Mouse (Mus musculus) layer of hippocampus, postnatal 36 days (tissue): ENCODE measurements at regions not wholly inside any gene's neighbourhood (a gene's known extent, or its start where the extent isn't known, plus 50 kb on each side); places are given as distances from the start of the nearest gene placed in this dataset.
"Not testable (repeated sequence)": the region's sequence is repeated elsewhere in the genome, so short reads cannot be mapped to it uniquely, and the experiment has no call there.

ENCODE experiments used
- DNase-seq, 2 experiments: peaks; one replicate each; pipeline ENCODE4 v3.0.0; 2022

DNA sequence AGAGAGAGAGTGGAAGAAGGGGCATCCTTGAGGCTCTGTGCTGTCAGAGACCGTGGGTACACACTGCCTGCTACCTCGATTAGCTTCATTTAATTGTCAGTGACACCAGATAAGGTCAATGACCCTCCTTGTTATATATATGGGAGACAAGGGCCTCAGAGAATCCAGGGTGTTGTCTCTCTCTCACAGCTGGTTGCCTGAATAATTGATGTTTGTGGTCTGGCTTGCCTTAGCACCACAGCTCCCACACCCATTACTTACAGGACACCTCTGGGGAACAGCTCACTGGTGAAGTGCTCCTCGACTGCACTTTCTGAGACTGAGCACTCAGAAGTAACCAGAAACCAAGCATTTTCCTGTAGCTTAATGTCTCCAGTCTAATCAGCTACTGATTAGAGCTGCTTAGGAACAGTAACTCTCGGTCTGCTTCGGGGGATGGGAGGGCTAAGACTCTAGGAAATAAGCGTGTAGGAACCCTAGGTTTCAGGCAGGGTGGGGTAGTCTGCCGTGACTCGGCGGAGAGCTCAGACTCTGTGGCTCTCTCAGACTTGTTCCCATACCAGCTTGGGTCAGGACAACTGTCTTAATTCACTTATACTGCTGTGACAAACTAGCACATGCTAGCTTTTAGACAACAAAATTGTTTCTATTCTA, 259.6 kb downstream of the Gadd45g start:
- DNase-seq = no peak

DNA sequence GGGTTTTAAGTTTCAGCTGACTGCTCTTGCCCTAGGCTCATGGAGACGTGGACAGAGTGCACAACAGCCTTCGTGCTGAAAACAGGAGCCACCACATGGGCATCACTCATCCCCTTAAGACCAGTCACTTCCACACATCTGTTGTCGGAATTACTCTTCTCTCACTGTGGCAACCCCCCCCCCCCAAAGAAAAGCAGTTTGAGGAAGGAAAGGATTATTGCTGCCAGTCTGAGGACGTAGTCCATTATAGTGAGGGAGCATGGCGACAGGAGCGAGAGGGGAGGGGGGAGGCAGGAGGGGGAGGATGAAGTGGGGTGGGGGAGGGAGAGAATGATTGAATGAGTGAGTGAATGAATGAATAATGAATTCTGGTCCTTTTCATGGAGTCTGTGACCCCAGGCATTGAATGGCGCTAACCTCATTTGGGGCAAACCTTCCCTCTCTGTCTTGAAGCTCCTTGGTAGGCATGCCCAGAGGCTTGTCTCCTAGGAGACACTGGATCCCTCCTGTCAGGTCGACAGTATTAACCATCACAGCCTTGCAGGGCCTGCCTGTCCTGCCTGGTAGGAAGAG, 262.0 kb downstream of the Gadd45g start:
- DNase-seq = no peak

DNA sequence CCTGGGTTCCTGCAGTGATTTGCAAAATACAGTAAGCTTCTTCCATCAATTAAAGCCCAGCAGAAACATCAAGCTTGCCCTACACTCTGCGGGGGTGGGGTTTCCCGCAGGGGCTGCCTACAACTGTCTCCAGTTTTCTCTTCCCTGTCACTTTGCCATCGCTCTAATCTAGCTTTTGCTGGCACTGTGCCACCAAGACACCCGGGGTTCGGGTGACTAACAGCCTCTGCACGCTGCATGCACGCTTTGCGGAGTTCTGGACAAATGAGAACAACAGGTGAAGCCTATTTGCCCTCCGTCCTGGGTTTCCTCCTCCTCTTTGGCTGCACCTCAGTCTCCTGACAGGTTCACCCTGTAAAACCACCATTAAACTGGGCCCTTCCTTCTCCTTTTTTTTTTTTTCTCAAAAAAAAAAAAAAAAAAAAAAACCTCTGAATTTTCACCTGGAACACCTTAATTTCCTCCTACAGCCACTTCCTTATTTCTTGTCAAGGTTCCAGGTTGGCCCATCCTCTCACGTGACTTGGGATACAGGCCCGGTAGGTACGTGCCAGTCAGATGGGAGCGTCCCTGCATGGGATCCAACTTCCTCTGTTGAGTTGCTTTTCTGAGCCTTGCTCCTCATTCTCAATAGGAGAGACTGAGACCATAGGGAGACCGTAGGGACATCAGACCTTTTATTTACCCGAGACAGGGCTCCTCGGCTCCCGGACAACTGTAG, 262.7 kb downstream of the Gadd45g start:
- no peak for DNase-seq

DNA sequence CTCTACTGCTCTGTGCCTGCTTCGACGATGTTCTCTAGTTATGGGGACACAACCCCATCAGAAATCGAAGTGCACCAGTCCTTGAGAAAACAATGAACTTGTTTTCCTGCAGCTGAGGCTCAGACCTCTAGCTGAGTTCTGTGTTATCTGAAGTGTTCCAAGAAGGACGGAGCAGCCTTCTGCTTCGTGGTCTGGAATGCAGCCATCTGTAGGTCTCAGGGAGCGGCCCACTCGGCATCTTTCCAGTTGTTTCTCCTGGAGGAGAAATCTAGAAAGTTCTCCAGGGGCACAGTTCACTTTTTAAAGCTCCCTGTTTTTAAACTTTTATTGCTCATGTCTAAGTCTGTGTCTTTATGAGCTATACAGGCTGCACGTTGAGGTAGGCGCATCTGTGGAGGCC, 264.3 kb downstream of the Gadd45g start:
- no peak for DNase-seq

DNA sequence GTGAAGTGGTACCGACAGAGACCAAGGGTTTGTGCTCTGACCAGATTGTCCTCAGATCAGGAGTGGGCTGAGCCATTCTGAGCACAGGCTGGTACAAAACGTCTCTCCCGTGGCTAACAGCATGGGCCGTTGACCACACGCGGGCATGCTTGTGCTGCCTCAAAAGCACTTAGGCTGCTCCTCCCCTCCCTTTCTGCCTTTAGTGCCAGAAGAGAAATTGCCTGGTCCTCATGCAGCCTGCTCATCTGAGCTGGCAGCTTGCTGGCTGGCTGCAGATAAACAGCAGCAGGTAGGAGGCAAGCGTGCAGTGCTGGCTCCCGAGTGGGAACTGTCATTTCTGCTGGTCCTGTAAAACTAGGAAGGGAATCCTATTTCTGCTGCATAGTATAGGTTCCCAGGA, 267.1 kb downstream of the Gadd45g start:
- DNase-seq = peak; percentile 19 to 41

DNA sequence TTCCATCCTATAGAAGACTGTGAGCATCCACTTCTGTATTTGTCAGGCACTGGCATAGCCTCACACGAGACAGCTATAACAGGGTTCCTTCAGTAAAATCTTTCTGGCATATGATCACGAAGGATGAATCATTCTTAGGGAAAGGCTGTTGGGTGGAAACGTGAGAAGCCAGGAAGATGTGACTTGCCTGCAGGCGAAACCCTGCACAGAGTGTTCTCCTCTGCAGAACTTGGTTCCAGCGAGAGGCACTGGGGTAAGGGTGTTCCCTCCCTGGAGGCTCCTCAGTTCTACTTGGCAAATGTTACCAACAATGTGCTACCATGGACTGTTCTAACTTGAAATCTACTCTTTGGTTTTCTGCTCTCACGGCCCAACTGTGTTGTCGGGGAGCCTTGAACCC, 268.0 kb downstream of the Gadd45g start:
- DNase-seq = no peak

DNA sequence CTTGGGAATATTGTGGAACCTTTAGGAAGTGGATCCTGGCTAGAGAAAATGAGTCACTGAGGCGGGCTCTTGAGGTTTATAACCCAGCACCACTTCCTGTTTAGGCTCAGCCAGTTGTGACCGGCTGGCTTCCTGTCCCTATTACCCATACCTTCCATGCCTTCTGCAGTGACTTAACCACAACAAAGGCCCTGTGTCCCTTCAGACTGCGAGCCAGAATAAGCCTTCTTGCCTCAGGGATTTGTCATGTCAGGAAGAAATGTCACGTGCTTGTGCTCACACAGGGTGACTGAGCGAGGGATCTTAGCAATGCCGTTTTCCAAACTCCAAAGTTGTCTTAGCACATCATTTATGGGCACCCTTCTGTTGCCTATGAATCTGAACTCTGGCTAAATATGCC, 268.5 kb downstream of the Gadd45g start:
- no peak for DNase-seq

DNA sequence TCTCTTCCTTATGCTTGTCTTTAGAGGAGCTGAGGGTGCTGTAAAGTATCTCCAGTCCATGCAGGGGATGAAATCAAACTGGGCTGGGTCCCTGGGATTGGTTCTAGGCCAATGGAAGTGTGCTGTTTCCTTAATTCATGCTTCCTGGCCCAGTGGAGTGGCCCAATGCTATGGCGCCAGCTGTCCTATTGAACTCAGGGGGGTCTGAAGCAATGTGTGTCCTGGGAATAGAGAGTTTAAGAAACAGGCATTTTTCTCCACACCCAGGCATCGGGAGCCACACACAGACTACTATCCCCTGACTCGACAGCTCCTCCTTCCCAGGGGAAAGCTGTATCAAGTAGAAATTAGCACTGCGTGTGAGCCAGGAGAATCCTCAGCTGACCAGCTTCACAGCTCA, 269.8 kb downstream of the Gadd45g start:
- DNase-seq = no peak

DNA sequence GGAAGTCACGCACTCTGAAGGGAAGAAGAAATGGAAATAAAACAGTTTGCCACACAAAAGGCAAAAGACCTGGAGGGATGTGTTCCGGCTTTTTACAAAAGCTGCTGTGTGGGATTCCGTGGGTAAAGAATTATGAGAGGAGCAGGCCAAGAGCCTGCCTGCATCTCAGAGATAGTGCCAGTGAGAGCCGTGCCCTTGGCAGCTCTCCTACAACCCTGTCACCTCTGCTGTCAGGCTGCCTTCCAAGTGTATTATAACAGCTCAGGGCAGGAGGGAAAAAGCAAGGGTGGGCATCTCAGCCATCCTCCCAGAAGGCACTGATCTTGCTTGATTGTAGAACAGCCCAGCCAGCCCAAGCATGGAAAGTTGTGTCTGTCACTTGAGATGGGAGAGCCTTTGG, 270.3 kb downstream of the Gadd45g start:
- DNase-seq = no peak

DNA sequence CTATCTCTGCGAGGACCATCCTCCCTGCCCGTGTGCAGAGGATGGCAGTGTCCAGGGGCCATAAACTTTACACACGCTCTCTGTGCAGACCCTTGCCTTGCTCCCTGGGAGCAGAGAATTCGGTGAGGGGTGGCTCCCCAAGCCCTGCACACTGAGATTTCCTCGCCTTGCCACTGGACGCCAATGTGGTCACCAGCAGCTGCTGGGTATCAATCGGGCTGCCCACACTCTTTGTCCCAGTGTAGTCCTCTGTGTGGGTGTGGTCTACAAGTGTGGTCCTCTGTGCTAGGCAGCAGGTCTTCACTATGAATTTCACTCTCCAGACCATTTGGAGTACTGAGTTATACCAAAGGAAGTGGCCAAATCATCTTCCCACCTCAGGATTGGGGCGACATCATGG, 274.3 kb downstream of the Gadd45g start:
- no peak for DNase-seq

DNA sequence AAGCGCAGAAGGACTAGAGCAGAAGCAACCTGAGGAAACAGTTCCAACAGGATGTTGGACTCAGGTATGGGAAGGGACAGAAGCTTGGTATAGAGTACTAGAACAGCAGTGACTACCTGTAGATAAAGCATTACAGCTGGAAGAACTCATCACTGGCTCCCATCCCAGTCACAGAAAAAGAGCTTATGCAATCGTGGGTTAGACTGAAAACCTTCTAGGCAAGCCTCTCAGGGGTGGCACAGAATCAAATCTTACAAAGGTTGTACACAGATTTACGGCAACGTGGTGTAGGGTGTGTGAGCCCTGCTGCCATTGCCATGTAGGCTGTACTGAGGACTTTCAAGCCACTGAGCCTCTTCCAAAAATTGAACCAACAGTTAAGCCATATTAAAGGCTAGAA, 278.6 kb downstream of the Gadd45g start:
- no peak for DNase-seq

DNA sequence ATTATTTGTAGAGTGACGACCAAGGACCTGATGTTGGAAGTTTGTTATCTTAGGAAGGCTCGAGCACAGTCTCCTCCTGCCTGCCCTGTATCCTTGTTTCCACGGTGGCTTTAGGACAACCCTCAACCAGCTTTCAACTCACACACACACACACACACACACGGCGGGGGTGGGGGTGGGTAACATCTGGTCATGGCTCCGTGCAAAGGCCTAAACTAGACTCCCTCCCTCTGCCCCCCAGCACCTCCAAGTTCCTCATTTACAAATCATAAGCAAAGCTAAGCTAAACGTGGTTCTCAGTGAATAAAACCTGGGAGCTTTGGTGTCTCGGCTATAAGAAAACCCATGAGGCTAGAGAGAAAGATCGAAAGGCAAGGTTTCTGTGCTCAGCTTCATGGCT, 281.3 kb downstream of the Gadd45g start:
- no peak for DNase-seq

DNA sequence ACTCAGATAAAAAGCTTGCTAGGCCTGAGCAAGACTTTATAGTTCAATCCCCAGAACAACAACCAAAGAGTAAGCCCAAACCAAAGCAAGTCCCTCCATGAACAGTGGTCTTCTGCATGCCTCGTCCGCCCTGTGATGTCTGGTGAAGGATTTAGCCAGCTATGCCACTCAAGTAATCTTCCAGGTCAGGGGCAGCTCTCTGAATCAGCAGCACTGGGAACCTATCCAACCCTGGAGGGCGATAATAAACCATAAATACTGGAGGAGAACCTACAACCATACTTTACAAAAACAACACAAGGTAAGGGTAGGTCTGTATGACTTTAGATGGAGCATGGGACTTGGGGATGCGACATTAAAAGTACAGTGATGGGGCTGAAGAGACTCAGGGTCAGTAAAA, 283.0 kb downstream of the Gadd45g start:
- no peak for DNase-seq

DNA sequence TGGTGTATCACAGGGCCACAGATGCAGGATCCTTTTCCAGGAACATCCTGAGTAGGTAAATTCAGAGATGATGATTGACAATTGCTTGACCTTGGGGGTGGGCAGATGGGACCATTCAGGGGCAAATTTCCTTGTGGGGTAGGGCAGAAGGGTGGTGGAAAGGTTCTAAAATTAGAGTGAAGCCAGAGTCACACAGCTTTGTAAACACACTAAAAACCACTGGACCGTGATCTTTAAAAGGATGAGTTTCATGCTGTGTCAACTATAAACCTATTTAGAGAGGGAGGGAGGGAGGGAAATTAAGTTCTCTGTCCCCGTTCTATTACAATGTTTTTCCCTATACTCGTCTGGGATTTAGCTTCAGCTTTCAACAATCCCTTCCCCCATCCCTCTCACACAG, 286.7 kb downstream of the Gadd45g start:
- DNase-seq = no peak

DNA sequence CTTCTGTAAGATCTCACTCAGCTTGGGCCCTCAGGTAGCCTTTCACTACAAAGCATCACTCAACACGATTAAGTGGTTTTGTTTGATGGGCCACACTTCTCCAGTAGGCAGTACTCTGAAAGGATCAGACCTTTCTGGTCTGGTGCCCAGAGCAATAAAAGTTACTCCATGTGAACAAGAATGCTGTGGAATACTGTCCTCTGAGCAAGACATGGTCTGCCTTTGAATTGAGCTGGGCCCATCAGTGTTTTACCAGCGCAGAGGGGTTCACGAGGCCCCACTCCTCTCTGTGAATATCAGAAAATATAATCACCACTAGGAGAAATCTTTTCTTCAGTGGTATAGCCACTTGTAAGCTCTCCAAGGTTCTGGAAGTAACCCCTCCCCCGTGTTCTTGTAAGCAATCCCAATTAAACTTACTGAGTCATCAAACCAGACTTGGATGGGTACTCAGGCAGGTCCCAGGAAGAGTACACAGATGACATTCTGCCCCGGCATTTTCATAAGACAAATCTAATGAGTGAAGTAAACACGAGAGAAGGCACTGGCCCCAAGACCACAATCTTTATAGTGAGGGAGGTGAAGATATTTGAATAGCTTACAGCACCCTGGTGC, 292.0 kb downstream of the Gadd45g start:
- no peak for DNase-seq

DNA sequence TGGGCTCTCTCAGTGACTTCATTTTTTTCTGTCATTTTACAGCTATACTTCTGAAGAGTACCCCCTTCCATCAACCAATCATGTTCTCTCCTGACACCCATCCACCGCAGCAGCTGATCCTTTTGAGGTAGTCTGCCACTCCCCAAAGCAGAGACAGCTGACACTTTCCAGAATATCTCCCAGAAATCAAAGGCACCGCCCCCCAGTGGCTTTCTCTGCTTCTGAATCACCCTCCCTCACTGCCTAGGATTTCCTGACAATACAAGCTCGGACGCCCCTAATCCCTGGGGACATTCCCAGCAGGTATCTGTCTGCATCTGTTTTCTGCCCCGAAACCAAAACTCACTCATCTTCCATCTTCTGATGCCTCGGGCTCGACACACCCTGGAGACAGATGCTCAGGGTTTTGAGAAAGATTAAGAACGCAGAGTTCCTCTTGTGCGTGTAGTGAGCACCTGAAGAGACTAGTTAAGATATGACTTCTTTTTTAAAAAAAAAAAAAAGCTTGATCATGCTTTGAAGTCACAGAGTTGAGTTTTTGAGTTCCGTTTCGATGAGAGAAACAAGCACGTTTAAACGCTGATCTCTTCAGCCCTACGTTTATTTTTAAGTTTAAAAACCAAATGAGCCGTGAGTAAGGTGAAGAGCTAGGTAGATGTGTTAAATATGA, 292.8 kb downstream of the Gadd45g start:
- DNase-seq = no peak

DNA sequence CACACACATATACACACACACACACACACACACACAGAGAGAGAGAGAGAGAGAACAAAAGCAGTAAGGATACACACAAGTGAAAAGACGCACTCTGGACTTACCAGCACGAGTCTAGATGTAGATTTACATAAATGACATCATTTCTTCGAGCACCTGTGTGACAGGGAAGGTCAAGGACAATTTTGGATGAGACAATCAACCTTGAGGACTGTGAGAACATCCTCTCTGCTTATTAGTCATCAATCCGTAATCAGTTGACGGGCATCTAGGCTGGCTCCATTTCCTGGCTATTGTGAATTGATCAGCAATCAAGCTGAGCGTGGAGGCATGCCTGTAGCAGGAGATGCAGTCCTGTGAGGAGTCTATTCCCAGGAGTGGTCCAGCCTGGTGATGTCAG, 293.7 kb downstream of the Gadd45g start:
- no peak for DNase-seq

DNA sequence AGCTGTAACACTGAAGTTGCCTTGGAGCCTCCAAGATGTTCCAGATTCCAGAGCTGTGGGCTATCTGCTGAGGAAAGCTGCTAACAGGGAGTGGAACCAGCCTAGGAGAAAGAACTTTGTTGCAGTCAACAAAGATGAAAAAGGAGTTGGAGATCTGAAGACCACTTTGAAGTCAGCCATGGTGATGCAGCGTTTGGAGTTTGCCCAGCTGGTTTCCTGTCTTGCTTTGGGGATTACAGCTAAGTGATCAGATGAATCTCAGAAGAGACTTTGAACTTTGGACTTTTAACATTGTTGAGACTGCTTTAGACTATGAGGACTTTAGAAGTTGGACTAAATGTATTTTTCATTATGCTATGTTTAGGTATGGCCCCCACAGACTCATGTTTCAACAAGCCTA, 297.6 kb downstream of the Gadd45g start:
- DNase-seq = not testable (repeated sequence)

DNA sequence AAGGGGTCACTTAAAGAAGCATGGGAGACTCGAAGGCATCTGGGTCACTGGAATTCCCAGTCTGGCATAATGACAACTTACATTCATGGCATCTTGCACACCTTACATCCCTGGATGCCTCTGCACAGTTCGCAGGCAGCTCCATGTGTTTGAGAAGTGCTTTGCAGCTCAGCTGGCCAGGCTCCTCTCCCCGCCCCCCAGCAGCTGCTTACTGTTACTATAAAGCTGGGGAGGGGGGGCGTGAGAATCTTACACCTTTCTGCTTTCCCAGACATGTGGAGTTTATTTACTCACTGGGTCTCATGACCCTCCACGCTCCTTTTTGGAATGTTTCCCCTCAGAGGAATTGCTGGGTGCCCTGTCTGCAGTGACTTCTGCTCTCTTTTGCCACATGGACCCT, 299.4 kb downstream of the Gadd45g start:
- DNase-seq = no peak

DNA sequence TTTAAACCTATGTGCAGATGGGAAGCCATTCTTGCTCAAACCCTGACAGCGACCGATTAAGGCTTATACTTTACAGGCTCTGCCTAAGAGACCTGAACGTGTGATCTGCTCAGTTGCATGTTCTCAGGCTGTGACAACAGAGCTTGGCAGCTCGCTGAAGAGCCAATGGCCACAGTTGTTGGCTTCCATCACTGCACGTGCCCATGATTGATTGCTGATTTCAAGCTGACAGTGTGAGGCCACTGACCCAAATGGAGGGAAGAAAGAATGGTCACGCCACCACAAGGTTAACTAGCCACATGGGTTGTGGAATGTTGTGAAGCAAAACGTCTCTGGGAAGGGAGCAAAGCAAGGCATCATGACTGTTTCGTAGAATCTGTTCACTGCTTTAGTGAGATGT, 303.8 kb downstream of the Gadd45g start:
- DNase-seq = no peak

DNA sequence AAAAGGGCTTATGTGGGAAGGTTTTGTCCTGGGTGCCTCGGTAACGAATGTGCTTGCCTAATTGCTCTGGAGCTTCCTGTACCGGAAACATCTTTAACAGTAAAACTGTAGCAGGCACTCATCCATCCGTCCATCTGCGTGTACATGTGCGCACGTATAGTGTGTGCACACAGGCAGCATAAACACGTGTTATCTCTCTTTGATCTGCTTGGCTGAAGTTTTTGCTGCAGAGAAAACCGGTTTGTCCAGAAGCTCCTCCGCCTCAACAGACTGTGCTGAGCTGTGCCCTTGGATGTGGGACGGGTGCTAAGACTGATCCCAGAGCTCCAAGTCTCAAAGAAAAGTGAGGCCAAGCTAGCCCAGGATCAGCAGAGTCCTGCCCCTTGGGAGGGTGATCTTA, 305.3 kb downstream of the Gadd45g start:
- peak; percentile 14 to 18 for DNase-seq

DNA sequence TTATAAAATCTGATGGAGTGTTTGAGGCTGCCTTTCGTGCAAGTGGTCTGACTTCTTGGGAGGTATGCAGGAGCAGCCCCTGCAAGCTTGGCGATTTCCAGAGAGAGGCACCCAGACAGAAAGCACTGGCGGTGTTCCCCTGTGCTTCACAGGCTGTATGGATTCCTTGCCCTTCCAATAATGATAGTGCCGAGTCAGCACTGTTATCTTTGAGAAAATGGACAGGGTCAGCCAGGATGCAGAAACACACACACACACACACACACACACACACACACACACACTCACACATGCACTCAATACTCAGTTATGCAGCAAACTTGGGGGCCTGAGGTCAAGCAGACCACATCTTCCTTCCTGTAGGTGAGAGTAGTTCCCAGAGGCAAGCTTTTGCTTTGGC, 305.7 kb downstream of the Gadd45g start:
- no peak for DNase-seq

DNA sequence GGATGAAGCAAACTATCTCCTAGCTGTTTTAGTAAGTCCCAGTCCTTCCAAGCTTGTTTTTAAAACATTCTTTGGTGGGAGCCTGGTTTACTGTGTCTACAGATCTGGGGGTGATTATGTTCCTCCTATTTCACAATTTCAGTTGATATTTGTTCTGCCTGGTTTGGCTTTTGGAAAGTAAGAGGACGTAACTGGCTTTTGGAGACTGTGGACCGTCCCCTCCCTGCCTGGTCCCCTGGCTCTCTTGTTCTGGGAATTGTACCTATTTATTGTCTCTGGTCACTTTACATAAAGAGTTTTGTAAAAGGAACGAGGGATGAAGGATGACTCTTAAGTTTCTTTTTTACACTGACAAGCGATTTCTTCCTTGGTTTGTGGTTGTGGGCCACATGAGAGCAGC, 306.6 kb downstream of the Gadd45g start:
- no peak for DNase-seq
